Mouse (Mus musculus): Measurements from ENCODE around the gene Tle2.

DNA sequence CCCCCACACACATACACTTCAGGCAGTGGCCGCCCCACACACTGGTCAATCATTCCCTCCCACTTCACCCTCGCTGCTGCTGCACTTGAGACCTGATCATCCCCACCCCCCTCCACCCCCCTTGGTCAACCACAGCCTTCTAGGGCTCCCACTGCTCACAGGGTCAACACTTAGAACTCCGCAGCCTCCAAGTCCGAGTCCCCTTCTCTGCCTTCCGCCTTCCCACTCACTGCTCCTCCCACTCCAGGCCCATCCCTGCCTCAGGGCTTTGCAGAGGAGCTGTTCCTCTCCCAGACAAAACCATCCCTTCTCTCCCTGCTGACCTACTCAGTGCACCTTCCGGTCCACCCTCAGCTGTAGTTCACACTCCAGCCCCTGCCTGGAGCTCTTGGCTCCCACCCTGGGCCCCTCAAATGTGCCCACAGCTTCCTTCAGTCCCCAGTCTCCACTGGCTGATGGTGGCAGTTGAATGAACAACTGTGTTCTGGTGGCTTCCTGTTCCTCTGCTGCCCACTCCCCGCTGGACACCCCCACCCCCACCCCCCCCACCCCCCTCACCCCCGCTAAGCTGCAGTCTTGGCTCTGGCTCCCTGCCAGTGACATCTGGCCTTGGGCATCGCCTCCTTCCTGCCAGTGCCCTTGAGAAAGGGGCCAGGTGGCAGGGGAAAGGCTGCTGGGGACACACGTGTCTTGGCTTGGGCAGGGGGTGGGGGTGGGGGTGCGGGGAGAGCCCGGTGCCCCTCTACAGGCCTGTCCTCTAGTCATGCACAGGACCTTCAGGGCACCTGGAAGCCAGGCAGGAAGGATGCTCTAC is 23.0 kb downstream of the Tle2 start:
- TF ChIP-seq POLR2A (IDR thresholded peaks at IDR 0.05; ENCODE audit: low read depth, low read length) = peak; percentile 77
- TF ChIP-seq CTCF (IDR thresholded peaks at IDR 0.05; ENCODE audit: borderline replicate concordance, insufficient read depth, low read length) = no peak
